Mouse (Mus musculus): ENCODE measurements around the gene Fam172a. TPM values are rescaled to one million over a fixed set of nuclear protein-coding genes. Genes with fewer than 3 reads are reported as not detected.

The Fam172a gene
- polyA plus RNA-seq, 1 experiment from 2014 or later, result 20.3 TPM

- 81% methylated on average over 2 of the region's 2 CpGs for WGBS
- no peak overlapping the region for H3K9ac ChIP-seq (ENCODE audit: low read depth, low read length)
- H3K4me3 ChIP-seq (ENCODE audit: low read length), result no peak overlapping the region
- no peaks in the 10 kb centered on the region for H3K36me3 ChIP-seq (ENCODE audit: control insufficient read depth, insufficient read depth, low read length)
- H3K4me2 ChIP-seq (ENCODE audit: low read depth, low read length), result no peak overlapping the region
- no peaks in the 10 kb centered on the region for H3K27me3 ChIP-seq (replicated peaks; ENCODE audit: control insufficient read depth, insufficient read depth, low read length)
- H3K27ac ChIP-seq (ENCODE audit: low read length), result no peak overlapping the region
- no peak for ATAC-seq
- H3K4me1 ChIP-seq (ENCODE audit: control insufficient read depth, insufficient read depth, low read length), result no peaks in the 10 kb centered on the region
- H3K9me3 ChIP-seq (ENCODE audit: control insufficient read depth, low read length), result no peaks in the 10 kb centered on the region
These were observed 392.5 kb downstream of the Fam172a start for GRCm38 (mm10) chr13:78094352-78094751.

GRCm38 (mm10) chr13:78095071-78095973 is 393.5 kb downstream of the Fam172a start:
- Histone ChIP-seq H3K27me3 (replicated peaks; ENCODE audit: control insufficient read depth, insufficient read depth, low read length) (no peaks in the 10 kb centered on the region), H3K36me3 (ENCODE audit: control insufficient read depth, insufficient read depth, low read length) (no peaks in the 10 kb centered on the region), H3K9me3 (ENCODE audit: control insufficient read depth, low read length) (no peaks in the 10 kb centered on the region), H3K4me1 (ENCODE audit: control insufficient read depth, insufficient read depth, low read length) (no peaks in the 10 kb centered on the region), H3K9ac (ENCODE audit: low read depth, low read length) (no peak overlapping the region), H3K4me3 (ENCODE audit: low read length) (no peak overlapping the region), H3K27ac (ENCODE audit: low read length) (no peak overlapping the region), H3K4me2 (ENCODE audit: low read depth, low read length) (no peak overlapping the region)
- ATAC-seq, result no peak
- 73% methylated on average over 1 of the region's 1 CpGs for WGBS

GRCm38 (mm10) chr13:78098858-78099445 is 397.1 kb downstream of the Fam172a start:
- Histone ChIP-seq H3K27ac (ENCODE audit: low read length) (no peak overlapping the region), H3K9me3 (ENCODE audit: control insufficient read depth, low read length) (no peaks in the 10 kb centered on the region), H3K27me3 (replicated peaks; ENCODE audit: control insufficient read depth, insufficient read depth, low read length) (no peaks in the 10 kb centered on the region), H3K4me3 (ENCODE audit: low read length) (no peak overlapping the region), H3K4me1 (ENCODE audit: control insufficient read depth, insufficient read depth, low read length) (no peaks in the 10 kb centered on the region), H3K4me2 (ENCODE audit: low read depth, low read length) (no peak overlapping the region), H3K36me3 (ENCODE audit: control insufficient read depth, insufficient read depth, low read length) (no peaks in the 10 kb centered on the region), H3K9ac (ENCODE audit: low read depth, low read length) (no peak overlapping the region)
- no peak for ATAC-seq
- 78% methylated on average over 5 of the region's 5 CpGs for WGBS

GRCm38 (mm10) chr13:78099746-78100530 is 398.1 kb downstream of the Fam172a start:
- H3K4me1 ChIP-seq (ENCODE audit: control insufficient read depth, insufficient read depth, low read length), result no peaks in the 10 kb centered on the region

GRCm38 (mm10) chr13:78100664-78101063 is 398.8 kb downstream of the Fam172a start:
- Histone ChIP-seq H3K9ac (ENCODE audit: low read depth, low read length) (no peak overlapping the region), H3K4me1 (ENCODE audit: control insufficient read depth, insufficient read depth, low read length) (no peaks in the 10 kb centered on the region)
- WGBS, result 74% methylated on average over 3 of the region's 3 CpGs

More at GRCm38 (mm10) chr13:78099746-78100530, 398.1 kb downstream of the Fam172a start:
- no peak overlapping the region for H3K9ac ChIP-seq (ENCODE audit: low read depth, low read length)
- H3K27me3 ChIP-seq (replicated peaks; ENCODE audit: control insufficient read depth, insufficient read depth, low read length), result no peaks in the 10 kb centered on the region
- H3K36me3 ChIP-seq (ENCODE audit: control insufficient read depth, insufficient read depth, low read length), result no peaks in the 10 kb centered on the region
- H3K27ac ChIP-seq (ENCODE audit: low read length), result no peak overlapping the region
- no peaks in the 10 kb centered on the region for H3K9me3 ChIP-seq (ENCODE audit: control insufficient read depth, low read length)
- 38% methylated on average over 3 of the region's 3 CpGs for WGBS
- no peak overlapping the region for H3K4me3 ChIP-seq (ENCODE audit: low read length)
- no peak overlapping the region for H3K4me2 ChIP-seq (ENCODE audit: low read depth, low read length)
- no peak for ATAC-seq

GRCm38 (mm10) chr13:78102337-78102736 is 400.5 kb downstream of the Fam172a start:
- no peak overlapping the region for H3K4me3 ChIP-seq (ENCODE audit: low read length)
- WGBS, result 72% methylated on average over 2 of the region's 2 CpGs
- H3K27me3 ChIP-seq (replicated peaks; ENCODE audit: control insufficient read depth, insufficient read depth, low read length), result no peaks in the 10 kb centered on the region

More at GRCm38 (mm10) chr13:78100664-78101063, 398.8 kb downstream of the Fam172a start:
- Histone ChIP-seq H3K27ac (ENCODE audit: low read length) (no peak overlapping the region), H3K36me3 (ENCODE audit: control insufficient read depth, insufficient read depth, low read length) (no peaks in the 10 kb centered on the region), H3K9me3 (ENCODE audit: control insufficient read depth, low read length) (no peaks in the 10 kb centered on the region), H3K27me3 (replicated peaks; ENCODE audit: control insufficient read depth, insufficient read depth, low read length) (no peaks in the 10 kb centered on the region), H3K4me3 (ENCODE audit: low read length) (no peak overlapping the region), H3K4me2 (ENCODE audit: low read depth, low read length) (no peak overlapping the region)
- ATAC-seq, result no peak

GRCm38 (mm10) chr13:78104851-78105250 is 403.0 kb downstream of the Fam172a start:
- WGBS, result 71% methylated on average over 3 of the region's 3 CpGs

More at GRCm38 (mm10) chr13:78102337-78102736, 400.5 kb downstream of the Fam172a start:
- Histone ChIP-seq H3K4me2 (ENCODE audit: low read depth, low read length) (no peak overlapping the region), H3K4me1 (ENCODE audit: control insufficient read depth, insufficient read depth, low read length) (no peaks in the 10 kb centered on the region), H3K9me3 (ENCODE audit: control insufficient read depth, low read length) (no peaks in the 10 kb centered on the region), H3K9ac (ENCODE audit: low read depth, low read length) (no peak overlapping the region), H3K36me3 (ENCODE audit: control insufficient read depth, insufficient read depth, low read length) (no peaks in the 10 kb centered on the region), H3K27ac (ENCODE audit: low read length) (no peak overlapping the region)
- no peak for ATAC-seq

GRCm38 (mm10) chr13:78110648-78111047 is 408.8 kb downstream of the Fam172a start:
- Histone ChIP-seq H3K27ac (ENCODE audit: low read length) (no peak overlapping the region), H3K36me3 (ENCODE audit: control insufficient read depth, insufficient read depth, low read length) (no peaks in the 10 kb centered on the region), H3K4me1 (ENCODE audit: control insufficient read depth, insufficient read depth, low read length) (no peaks in the 10 kb centered on the region), H3K9me3 (ENCODE audit: control insufficient read depth, low read length) (no peaks in the 10 kb centered on the region), H3K4me3 (ENCODE audit: low read length) (no peak overlapping the region), H3K27me3 (replicated peaks; ENCODE audit: control insufficient read depth, insufficient read depth, low read length) (no peaks in the 10 kb centered on the region), H3K9ac (ENCODE audit: low read depth, low read length) (no peak overlapping the region), H3K4me2 (ENCODE audit: low read depth, low read length) (no peak overlapping the region)
- WGBS, result 68% methylated on average over 4 of the region's 4 CpGs
- no peak for ATAC-seq

More at GRCm38 (mm10) chr13:78104851-78105250, 403.0 kb downstream of the Fam172a start:
- H3K4me3 ChIP-seq (ENCODE audit: low read length), result no peak overlapping the region
- no peak overlapping the region for H3K27ac ChIP-seq (ENCODE audit: low read length)
- ATAC-seq, result no peak
- H3K4me1 ChIP-seq (ENCODE audit: control insufficient read depth, insufficient read depth, low read length), result no peaks in the 10 kb centered on the region
- H3K27me3 ChIP-seq (replicated peaks; ENCODE audit: control insufficient read depth, insufficient read depth, low read length), result no peaks in the 10 kb centered on the region
- no peak overlapping the region for H3K4me2 ChIP-seq (ENCODE audit: low read depth, low read length)
- H3K9me3 ChIP-seq (ENCODE audit: control insufficient read depth, low read length), result no peaks in the 10 kb centered on the region
- no peak overlapping the region for H3K9ac ChIP-seq (ENCODE audit: low read depth, low read length)
- no peaks in the 10 kb centered on the region for H3K36me3 ChIP-seq (ENCODE audit: control insufficient read depth, insufficient read depth, low read length)

- no peaks in the 10 kb centered on the region for H3K9me3 ChIP-seq (ENCODE audit: control insufficient read depth, low read length)
- 92% methylated on average over 4 of the region's 4 CpGs for WGBS
- no peaks in the 10 kb centered on the region for H3K36me3 ChIP-seq (ENCODE audit: control insufficient read depth, insufficient read depth, low read length)
- no peak overlapping the region for H3K4me2 ChIP-seq (ENCODE audit: low read depth, low read length)
- no peak overlapping the region for H3K4me3 ChIP-seq (ENCODE audit: low read length)
- no peak overlapping the region for H3K27ac ChIP-seq (ENCODE audit: low read length)
- no peak for ATAC-seq
- no peaks in the 10 kb centered on the region for H3K27me3 ChIP-seq (replicated peaks; ENCODE audit: control insufficient read depth, insufficient read depth, low read length)
- H3K4me1 ChIP-seq (ENCODE audit: control insufficient read depth, insufficient read depth, low read length), result no peaks in the 10 kb centered on the region
- no peak overlapping the region for H3K9ac ChIP-seq (ENCODE audit: low read depth, low read length)
These were observed 412.1 kb downstream of the Fam172a start for GRCm38 (mm10) chr13:78113978-78114377.
